Mouse (Mus musculus): Measurements from ENCODE around the gene Adgrv1. TPM values are rescaled to one million over a fixed set of nuclear protein-coding genes. Genes with fewer than 3 reads are reported as not detected.

Adgrv1 gene
- polyA plus RNA-seq, 1 experiment from 2014 or later: 1.5 TPM

- no peak overlapping the region for H3K27ac ChIP-seq
- 94% methylated on average over 6 of the region's 6 CpGs for WGBS
- no peak overlapping the region for H3K4me3 ChIP-seq
- H3K4me1 ChIP-seq: peaks cover 5% of the 10 kb centered on the region
- no peaks in the 10 kb centered on the region for H3K9me3 ChIP-seq (replicated peaks)
- no peak for DNase-seq (ENCODE audit: low spot score)
- no peaks in the 10 kb centered on the region for H3K36me3 ChIP-seq
- no peaks in the 10 kb centered on the region for H3K27me3 ChIP-seq (ENCODE audit: low read depth, poor library complexity, severe bottlenecking)
Measured at GRCm38 (mm10) chr13:81370196-81370595, 262.8 kb downstream of the Adgrv1 start.

DNA sequence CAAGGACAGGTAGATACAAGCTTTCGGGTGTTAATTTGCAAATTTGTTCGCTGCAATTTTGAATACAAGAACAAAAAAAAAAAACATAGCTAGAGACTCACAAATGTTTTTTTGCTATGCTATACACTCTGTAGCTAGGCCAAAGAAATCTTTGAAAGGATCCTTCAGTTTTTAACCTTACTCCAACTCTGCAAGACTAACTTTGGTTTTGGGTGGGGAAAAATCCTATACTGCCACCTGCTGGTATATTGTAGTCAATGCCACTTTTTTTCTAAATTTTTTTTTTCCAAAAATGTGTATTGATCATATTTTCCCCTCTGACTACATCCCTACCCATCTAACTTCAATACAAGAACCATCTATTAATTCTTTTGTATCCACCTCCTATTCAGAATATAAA is 263.4 kb downstream of the Adgrv1 start:
- Histone ChIP-seq H3K27ac (no peak overlapping the region), H3K4me3 (no peak overlapping the region), H3K4me1 (peaks cover 5% of the 10 kb centered on the region), H3K9me3 (replicated peaks) (no peaks in the 10 kb centered on the region), H3K36me3 (no peaks in the 10 kb centered on the region), H3K27me3 (ENCODE audit: low read depth, poor library complexity, severe bottlenecking) (no peaks in the 10 kb centered on the region)
- DNase-seq (ENCODE audit: low spot score): no peak
- 83% methylated on average over 2 of the region's 2 CpGs for WGBS

GRCm38 (mm10) chr13:81368987-81369386 is 264.0 kb downstream of the Adgrv1 start:
- no peaks in the 10 kb centered on the region for H3K36me3 ChIP-seq
- no peak overlapping the region for H3K27ac ChIP-seq
- 83% methylated on average over 4 of the region's 4 CpGs for WGBS

GRCm38 (mm10) chr13:81367681-81368376 is 265.1 kb downstream of the Adgrv1 start:
- DNase-seq (ENCODE audit: low spot score): no peak
- no peaks in the 10 kb centered on the region for H3K9me3 ChIP-seq (replicated peaks)
- peaks cover 5% of the 10 kb centered on the region for H3K4me1 ChIP-seq
- H3K27me3 ChIP-seq (ENCODE audit: low read depth, poor library complexity, severe bottlenecking): no peaks in the 10 kb centered on the region
- WGBS: 79% methylated on average over 4 of the region's 4 CpGs
- no peaks in the 10 kb centered on the region for H3K36me3 ChIP-seq
- H3K4me3 ChIP-seq: no peak overlapping the region
- no peak overlapping the region for H3K27ac ChIP-seq

More at GRCm38 (mm10) chr13:81368987-81369386, 264.0 kb downstream of the Adgrv1 start:
- Histone ChIP-seq H3K4me3 (no peak overlapping the region), H3K4me1 (peaks cover 5% of the 10 kb centered on the region), H3K9me3 (replicated peaks) (no peaks in the 10 kb centered on the region), H3K27me3 (ENCODE audit: low read depth, poor library complexity, severe bottlenecking) (no peaks in the 10 kb centered on the region)
- no peak for DNase-seq (ENCODE audit: low spot score)

DNA sequence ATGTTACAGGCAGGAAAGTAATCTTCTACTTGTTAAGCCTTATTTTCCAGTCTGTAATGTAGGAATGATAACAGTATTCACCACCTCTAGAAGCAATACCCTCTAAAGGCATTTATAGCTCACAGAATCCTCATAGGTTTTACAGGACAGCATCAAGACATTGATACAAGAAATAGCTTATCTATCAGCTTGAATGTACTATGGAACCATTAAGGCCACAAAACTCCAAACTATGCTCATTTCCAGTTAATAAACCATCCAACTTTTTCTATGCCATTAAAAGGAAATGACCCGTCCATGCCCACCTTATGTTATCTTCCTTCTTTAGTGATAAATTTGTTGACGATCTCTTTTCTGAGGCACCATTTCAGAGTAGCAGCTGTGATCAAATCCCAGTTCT is 272.6 kb downstream of the Adgrv1 start:
- Histone ChIP-seq H3K4me1 (no peaks in the 10 kb centered on the region), H3K27me3 (ENCODE audit: low read depth, poor library complexity, severe bottlenecking) (no peaks in the 10 kb centered on the region), H3K4me3 (no peak overlapping the region), H3K27ac (no peak overlapping the region), H3K9me3 (replicated peaks) (no peaks in the 10 kb centered on the region), H3K36me3 (no peaks in the 10 kb centered on the region)
- no peak for DNase-seq (ENCODE audit: low spot score)
- 90% methylated on average over 2 of the region's 2 CpGs for WGBS

- H3K4me3 ChIP-seq: no peak overlapping the region
- WGBS: 89% methylated on average over 1 of the region's 1 CpGs
- no peaks in the 10 kb centered on the region for H3K36me3 ChIP-seq
- no peaks in the 10 kb centered on the region for H3K9me3 ChIP-seq (replicated peaks)
- no peak overlapping the region for H3K27ac ChIP-seq
- no peaks in the 10 kb centered on the region for H3K27me3 ChIP-seq (ENCODE audit: low read depth, poor library complexity, severe bottlenecking)
- H3K4me1 ChIP-seq: no peaks in the 10 kb centered on the region
- DNase-seq (ENCODE audit: low spot score): no peak
Measured at GRCm38 (mm10) chr13:81358766-81359165, 274.2 kb downstream of the Adgrv1 start.

DNA sequence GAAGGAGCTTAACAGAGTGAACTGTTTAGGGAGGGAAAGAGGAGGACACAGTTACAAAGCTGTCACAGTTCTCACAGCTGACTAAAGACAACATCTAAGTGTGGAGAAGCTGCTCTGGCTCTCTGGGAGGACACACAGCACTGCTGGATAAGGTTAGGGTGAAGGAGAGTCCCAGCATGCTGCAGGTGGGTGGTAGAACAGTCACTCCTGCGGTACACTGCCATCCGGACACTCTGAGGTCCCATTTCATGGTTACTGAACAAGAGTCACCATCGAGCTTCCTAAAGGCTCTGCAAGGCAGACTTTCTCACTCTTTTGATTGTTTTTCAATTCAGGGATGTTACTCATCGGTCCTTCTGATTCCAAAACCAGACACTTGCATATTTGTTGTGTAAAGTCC is 274.6 kb downstream of the Adgrv1 start:
- WGBS: 96% methylated on average over 4 of the region's 4 CpGs
- Histone ChIP-seq H3K4me3 (no peak overlapping the region), H3K9me3 (replicated peaks) (no peaks in the 10 kb centered on the region), H3K36me3 (no peaks in the 10 kb centered on the region), H3K27ac (no peak overlapping the region), H3K27me3 (ENCODE audit: low read depth, poor library complexity, severe bottlenecking) (no peaks in the 10 kb centered on the region), H3K4me1 (no peaks in the 10 kb centered on the region)
- DNase-seq (ENCODE audit: low spot score): no peak

DNA sequence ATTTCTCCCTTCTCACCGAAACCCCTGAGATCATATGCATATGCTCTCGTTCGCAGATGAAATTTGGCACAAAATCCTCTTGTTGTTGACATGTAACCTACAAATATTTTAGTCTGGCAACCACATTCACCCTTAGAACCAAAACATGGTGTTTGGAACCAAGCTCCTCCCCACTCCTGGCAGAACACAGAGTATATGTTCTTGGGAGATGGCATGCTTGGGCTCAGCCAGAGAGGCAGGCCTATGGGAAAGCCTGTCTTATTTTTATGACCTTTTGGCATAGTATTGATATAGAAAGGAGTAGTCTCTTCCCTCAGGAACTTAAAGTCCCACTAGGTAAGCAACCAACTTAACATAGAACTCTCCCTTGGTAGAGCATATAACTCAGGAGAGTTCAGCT is 275.7 kb downstream of the Adgrv1 start:
- no peak overlapping the region for H3K27ac ChIP-seq
- no peaks in the 10 kb centered on the region for H3K9me3 ChIP-seq (replicated peaks)
- H3K4me1 ChIP-seq: no peaks in the 10 kb centered on the region
- 94% methylated on average over 3 of the region's 3 CpGs for WGBS
- no peaks in the 10 kb centered on the region for H3K27me3 ChIP-seq (ENCODE audit: low read depth, poor library complexity, severe bottlenecking)
- H3K4me3 ChIP-seq: no peak overlapping the region
- no peak for DNase-seq (ENCODE audit: low spot score)
- H3K36me3 ChIP-seq: no peaks in the 10 kb centered on the region

GRCm38 (mm10) chr13:81354587-81354986 is 278.4 kb downstream of the Adgrv1 start:
- WGBS: 92% methylated on average over 5 of the region's 5 CpGs
- Histone ChIP-seq H3K4me1 (no peaks in the 10 kb centered on the region), H3K27me3 (ENCODE audit: low read depth, poor library complexity, severe bottlenecking) (no peaks in the 10 kb centered on the region), H3K36me3 (no peaks in the 10 kb centered on the region), H3K4me3 (no peak overlapping the region), H3K9me3 (replicated peaks) (no peaks in the 10 kb centered on the region), H3K27ac (no peak overlapping the region)
- DNase-seq (ENCODE audit: low spot score): no peak

- no peak for DNase-seq (ENCODE audit: low spot score)
- 83% methylated on average over 11 of the region's 11 CpGs for WGBS
Measured at GRCm38 (mm10) chr13:81352296-81352695, 280.7 kb downstream of the Adgrv1 start.

DNA sequence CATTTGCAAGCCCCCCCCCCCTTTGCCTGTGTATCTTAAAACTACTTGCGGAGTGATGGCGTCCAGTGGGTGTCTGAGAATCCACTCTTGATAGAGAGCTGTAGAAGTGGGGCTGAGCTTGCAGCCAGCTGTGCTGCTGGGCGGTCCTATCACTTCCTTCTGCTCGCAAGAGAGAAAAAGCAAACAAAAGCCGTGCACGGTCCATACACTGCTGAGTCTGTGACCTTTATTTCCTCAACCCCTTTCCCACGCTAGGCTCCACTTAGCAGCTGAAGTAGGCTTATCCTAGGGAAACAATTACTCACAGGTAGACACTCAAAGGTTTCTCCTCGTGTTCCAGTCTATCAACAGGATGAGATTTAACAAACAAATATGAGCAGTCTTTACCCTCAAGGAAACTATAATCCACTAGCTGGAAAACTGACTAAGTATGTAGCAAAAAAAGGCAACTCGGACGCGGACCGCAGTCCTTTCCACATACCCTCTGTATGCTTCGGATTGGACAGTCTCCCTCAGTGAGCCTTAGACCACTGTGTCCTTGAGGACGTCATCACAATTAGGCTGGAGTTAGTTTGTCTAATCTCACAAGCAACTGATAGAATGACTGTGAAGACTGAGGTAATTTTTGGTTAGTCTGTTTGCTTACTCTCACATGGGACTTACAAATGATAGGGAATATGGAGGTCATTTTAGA is 281.3 kb downstream of the Adgrv1 start:
- no peaks in the 10 kb centered on the region for H3K27me3 ChIP-seq (ENCODE audit: low read depth, poor library complexity, severe bottlenecking)
- no peak overlapping the region for H3K4me3 ChIP-seq
- no peak for DNase-seq (ENCODE audit: low spot score)
- no peaks in the 10 kb centered on the region for H3K9me3 ChIP-seq (replicated peaks)
- 84% methylated on average over 14 of the region's 14 CpGs for WGBS
- H3K27ac ChIP-seq: 0 out of 2 replicates have a peak overlapping the region, but pooled peaks have one; percentile 2
- no peaks in the 10 kb centered on the region for H3K4me1 ChIP-seq
- no peaks in the 10 kb centered on the region for H3K36me3 ChIP-seq

More at GRCm38 (mm10) chr13:81352296-81352695, 280.7 kb downstream of the Adgrv1 start:
- Histone ChIP-seq H3K4me3 (no peak overlapping the region), H3K9me3 (replicated peaks) (no peaks in the 10 kb centered on the region), H3K27me3 (ENCODE audit: low read depth, poor library complexity, severe bottlenecking) (no peaks in the 10 kb centered on the region), H3K27ac (no peak overlapping the region), H3K36me3 (no peaks in the 10 kb centered on the region), H3K4me1 (no peaks in the 10 kb centered on the region)

GRCm38 (mm10) chr13:81347261-81347980 is 285.5 kb downstream of the Adgrv1 start:
- Histone ChIP-seq H3K4me1 (no peaks in the 10 kb centered on the region), H3K27me3 (ENCODE audit: low read depth, poor library complexity, severe bottlenecking) (no peaks in the 10 kb centered on the region), H3K4me3 (no peak overlapping the region), H3K9me3 (replicated peaks) (no peaks in the 10 kb centered on the region), H3K27ac (no peak overlapping the region), H3K36me3 (no peaks in the 10 kb centered on the region)
- WGBS: 91% methylated on average over 15 of the region's 15 CpGs
- DNase-seq (ENCODE audit: low spot score): no peak

DNA sequence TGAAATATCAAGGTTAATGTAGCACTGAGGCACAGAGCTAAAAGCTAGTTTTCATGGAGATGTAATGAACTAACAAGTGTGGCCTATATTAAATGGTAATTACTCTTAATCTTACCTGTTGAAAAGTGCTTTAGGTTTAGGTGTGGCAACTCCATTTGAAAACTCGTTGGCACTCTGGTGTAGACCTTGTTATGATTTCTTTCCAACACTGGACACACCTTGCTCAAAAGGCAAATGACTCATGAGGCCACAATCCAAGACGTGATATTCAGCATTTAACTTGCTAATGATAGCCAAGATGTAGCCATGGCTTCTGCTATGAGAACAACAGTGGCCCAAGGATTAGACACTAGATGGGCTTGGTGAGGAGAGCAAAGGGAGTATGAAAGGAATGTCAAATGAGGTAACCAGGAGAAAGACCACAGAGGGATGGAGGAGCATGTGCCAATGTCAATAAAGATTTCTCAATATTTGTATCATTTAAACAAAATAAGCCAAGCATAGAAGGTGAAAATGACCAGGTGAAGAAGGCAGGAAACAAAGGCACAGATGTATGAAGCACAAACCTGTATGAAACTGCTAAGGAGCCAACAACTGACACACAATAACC is 289.9 kb downstream of the Adgrv1 start:
- Histone ChIP-seq H3K9me3 (replicated peaks) (no peaks in the 10 kb centered on the region), H3K36me3 (no peaks in the 10 kb centered on the region), H3K4me3 (no peak overlapping the region), H3K27ac (no peak overlapping the region), H3K27me3 (ENCODE audit: low read depth, poor library complexity, severe bottlenecking) (no peaks in the 10 kb centered on the region), H3K4me1 (no peaks in the 10 kb centered on the region)
- DNase-seq (ENCODE audit: low spot score): no peak
- 69% methylated on average over 2 of the region's 2 CpGs for WGBS
